Mouse (Mus musculus) adrenal gland, postnatal 14 days (tissue): ENCODE measurements around the gene Cracr2a. TPM values are rescaled to one million over a fixed set of nuclear protein-coding genes. Genes with fewer than 3 reads are reported as not detected.

Experiments
- DNase-seq: peaks from one replicate; pipeline ENCODE4 v3.0.0; 2021; ENCODE audit warnings: mixed read lengths
- total RNA-seq: library from RNA; stranded (reverse); gene quantifications from 2 replicates; pipeline ENCODE4 v1.2.3, GENCODE M21; 2021

The Cracr2a gene
- total RNA-seq, 1 experiment from 2014 or later: 1.0 TPM

- DNase-seq: peak; percentile 44
Measured at GRCm38 (mm10) chr6:127565951-127566732, 5.0 kb downstream of the Cracr2a start.

- DNase-seq: no peak
Measured at GRCm38 (mm10) chr6:127571849-127572550, 10.9 kb downstream of the Cracr2a start.

GRCm38 (mm10) chr6:127573779-127574463, 12.8 kb downstream of the Cracr2a start:
- no peak for DNase-seq

GRCm38 (mm10) chr6:127575194-127575593, 14.1 kb downstream of the Cracr2a start:
- DNase-seq: no peak

- DNase-seq: no peak
Measured at GRCm38 (mm10) chr6:127577688-127578087, 16.6 kb downstream of the Cracr2a start.

GRCm38 (mm10) chr6:127578316-127578715, 17.2 kb downstream of the Cracr2a start:
- peak; percentile 59 for DNase-seq

- DNase-seq: no peak
Measured at GRCm38 (mm10) chr6:127578810-127579209, 17.7 kb downstream of the Cracr2a start.

GRCm38 (mm10) chr6:127581915-127582314, 20.8 kb downstream of the Cracr2a start:
- peak; percentile 17 for DNase-seq

- DNase-seq: peak; percentile 88
Measured at GRCm38 (mm10) chr6:127582391-127583176, 21.4 kb downstream of the Cracr2a start.

- no peak for DNase-seq
Measured at GRCm38 (mm10) chr6:127591467-127591866, 30.3 kb downstream of the Cracr2a start.

- DNase-seq: no peak
Measured at GRCm38 (mm10) chr6:127593487-127593886, 32.3 kb downstream of the Cracr2a start.

- DNase-seq: no peak
Measured at GRCm38 (mm10) chr6:127599280-127599679, 38.1 kb downstream of the Cracr2a start.

- no peak for DNase-seq
Measured at GRCm38 (mm10) chr6:127605067-127606025, 44.2 kb downstream of the Cracr2a start.

- DNase-seq: no peak
Measured at GRCm38 (mm10) chr6:127609673-127610072, 48.5 kb downstream of the Cracr2a start.

- no peak for DNase-seq
Measured at GRCm38 (mm10) chr6:127611216-127611615, 50.1 kb downstream of the Cracr2a start.

- DNase-seq: peak; percentile 10
Measured at GRCm38 (mm10) chr6:127614083-127614984, 53.2 kb downstream of the Cracr2a start.

- peak; percentile 30 for DNase-seq
Measured at GRCm38 (mm10) chr6:127616623-127617022, 55.5 kb downstream of the Cracr2a start.

- peak; percentile 50 for DNase-seq
Measured at GRCm38 (mm10) chr6:127617258-127618025, 56.3 kb downstream of the Cracr2a start.

- no peak for DNase-seq
Measured at GRCm38 (mm10) chr6:127618686-127619085, 57.5 kb downstream of the Cracr2a start.
